Mouse (Mus musculus) lung, postnatal 0 days (tissue): ENCODE measurements around the gene Carmil1. TPM values are rescaled to one million over a fixed set of nuclear protein-coding genes. Genes with fewer than 3 reads are reported as not detected.

Source experiments
- ATAC-seq: fragments of 200-750 bp; cut with Nextera tagmentation; 2 replicates; pipeline ENCODE4 v1.8.0; 2017; ENCODE audit warnings: moderate library complexity
- DNase-seq: peaks from one replicate; pipeline ENCODE4 v3.0.0-alpha.2; 2016; ENCODE audit warnings: low spot score
- H3K27ac ChIP-seq: fragments of 300-500 bp; sonication (generic); 2 replicates; pipeline ENCODE4 v1.5.1; 2014; ENCODE audit warnings: antibody characterized with exemption, mild to moderate bottlenecking, low read length, mixed read lengths
- H3K27me3 ChIP-seq: fragments of 300-500 bp; sonication (generic); replicated peaks from 2 replicates; pipeline ENCODE4 v1.6.1; 2014; ENCODE audit warnings: low read length, mixed read lengths; ENCODE audit not compliant: insufficient read depth
- H3K36me3 ChIP-seq: fragments of 300-500 bp; sonication (generic); 2 replicates; pipeline ENCODE4 v1.6.1; 2014; ENCODE audit warnings: low read length, mixed read lengths; ENCODE audit not compliant: insufficient read depth
- H3K4me1 ChIP-seq: fragments of 300-500 bp; sonication (generic); 2 replicates; pipeline ENCODE4 v1.6.1; 2014; ENCODE audit warnings: antibody characterized with exemption, low read depth, low read length, mixed read lengths; ENCODE audit not compliant: insufficient read depth
- H3K4me2 ChIP-seq: fragments of 300-500 bp; sonication (generic); replicated peaks from 2 replicates; pipeline ENCODE4 v1.6.1; 2014; ENCODE audit warnings: low read depth, mild to moderate bottlenecking, low read length, moderate library complexity, mixed read lengths
- H3K4me3 ChIP-seq: fragments of 300-500 bp; sonication (generic); 2 replicates; pipeline ENCODE4 v1.5.1; 2014; ENCODE audit warnings: low read depth, low read length
- H3K9ac ChIP-seq: fragments of 300-500 bp; sonication (generic); replicated peaks from 2 replicates; pipeline ENCODE4 v1.6.1; 2014; ENCODE audit warnings: low read depth, mild to moderate bottlenecking
- H3K9me3 ChIP-seq: fragments of 300-500 bp; sonication (generic); 2 replicates; pipeline ENCODE4 v1.6.1; 2016; ENCODE audit warnings: low read length, mixed read lengths
- CTCF ChIP-seq: IDR thresholded peaks from 2 replicates; pipeline ENCODE4 v1.5.1; 2016; ENCODE audit warnings: antibody characterized with exemption, mild to moderate bottlenecking
- EP300 ChIP-seq: IDR thresholded peaks from 2 replicates; pipeline ENCODE4 v1.6.1; 2016; ENCODE audit warnings: antibody characterized with exemption, mild to moderate bottlenecking, control low read depth
- WGBS: fragments of 180-500 bp; shearing (Covaris S2); extraction: QIAGEN DNeasy Blood & Tissue Kit; methylation state at CpG from one replicate; pipeline ENCODE4 v1.1.7; 2014; 5-methylcytosine and 5-hydroxymethylcytosine counted together
- polyA plus RNA-seq: library from polyadenylated mRNA; unstranded; fragments of >200 nt; fragmentation: Nextera tagmentation; extraction: Ambion mirVana; gene quantifications from 2 replicates; pipeline ENCODE4 v1.2.1, GENCODE M21; 2015

The Carmil1 gene
- polyA plus RNA-seq, 1 experiment from 2014 or later = 47.5 TPM

DNA sequence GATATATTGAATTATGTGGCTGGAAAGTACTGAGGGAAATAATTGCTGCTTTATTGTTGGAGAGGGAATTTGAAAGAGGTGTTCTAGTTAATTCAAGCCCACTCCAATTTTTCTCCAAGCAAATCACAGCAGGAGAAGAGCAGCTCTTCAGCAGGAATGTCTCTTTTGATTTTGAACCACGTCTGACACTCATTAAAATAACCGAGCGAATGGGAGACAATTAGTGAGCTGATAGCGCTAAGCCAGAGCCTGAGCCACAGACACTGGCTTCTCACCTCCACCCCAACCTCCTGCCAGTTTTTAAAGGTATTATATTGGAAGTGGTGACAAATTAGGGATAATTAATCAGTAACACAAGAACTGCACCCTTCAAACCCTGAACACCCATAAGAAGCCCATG is 217.8 kb downstream of the Carmil1 start:
- Histone ChIP-seq H3K27ac (no peak overlapping the region), H3K4me2 (no peak overlapping the region), H3K36me3 (no peaks in the 10 kb centered on the region; the same call in 1 of the 2 replicates), H3K4me3 (no peak overlapping the region), H3K9me3 (no peaks in the 10 kb centered on the region), H3K4me1 (no peaks in the 10 kb centered on the region), H3K27me3 (no peaks in the 10 kb centered on the region), H3K9ac (no peak overlapping the region)
- ATAC-seq = no peak
- TF ChIP-seq CTCF (no peak), EP300 (no peak)
- DNase-seq = no peak
- WGBS = 81% methylated on average over 4 of the region's 4 CpGs

DNA sequence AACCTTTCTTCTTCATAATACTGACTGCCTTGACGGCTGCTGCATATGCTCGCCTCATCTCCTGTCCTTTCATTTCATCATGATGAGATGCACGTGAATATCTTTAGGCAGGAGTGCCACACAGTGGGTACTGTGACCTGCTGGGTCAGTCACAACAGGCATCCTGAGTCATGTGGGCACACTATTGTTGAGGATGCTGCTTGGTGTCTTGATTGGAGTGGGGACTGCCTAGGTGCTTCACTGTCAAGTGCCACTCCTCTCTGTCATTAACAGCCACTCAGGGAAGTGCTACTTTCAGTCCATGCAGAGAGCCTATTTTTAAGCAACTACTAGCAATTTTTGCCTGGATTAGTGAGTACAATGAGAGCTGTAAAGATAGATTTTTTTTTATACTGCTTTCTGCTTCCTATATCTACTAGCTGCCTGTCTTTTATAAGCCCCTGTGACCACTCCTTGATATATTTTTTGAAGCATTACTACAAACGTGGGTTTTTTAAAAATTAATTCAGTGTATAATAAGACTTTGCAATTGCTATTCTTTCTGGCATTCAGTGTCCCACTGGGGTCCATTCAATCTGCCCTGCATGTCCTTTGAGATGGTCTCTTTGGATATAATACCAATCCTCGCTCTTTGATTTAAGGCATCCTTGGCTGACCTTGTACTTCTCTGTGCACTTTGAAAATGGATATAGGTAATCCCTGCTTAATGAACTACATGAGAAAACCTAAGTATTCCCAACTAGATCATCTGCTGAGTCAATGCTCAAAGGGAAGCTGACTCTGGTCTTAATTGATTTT is 225.3 kb downstream of the Carmil1 start:
- no peak overlapping the region for H3K9ac ChIP-seq
- TF ChIP-seq CTCF = no peak
- no peak for TF ChIP-seq EP300
- no peaks in the 10 kb centered on the region for H3K27me3 ChIP-seq
- no peaks in the 10 kb centered on the region for H3K4me1 ChIP-seq
- no peaks in the 10 kb centered on the region for H3K36me3 ChIP-seq
- H3K9me3 ChIP-seq = no peaks in the 10 kb centered on the region
- H3K27ac ChIP-seq = no peak overlapping the region
- no peak overlapping the region for H3K4me3 ChIP-seq
- no peak overlapping the region for H3K4me2 ChIP-seq
- WGBS = 80% methylated on average over 5 of the region's 5 CpGs
- ATAC-seq (no peak), DNase-seq (no peak)

DNA sequence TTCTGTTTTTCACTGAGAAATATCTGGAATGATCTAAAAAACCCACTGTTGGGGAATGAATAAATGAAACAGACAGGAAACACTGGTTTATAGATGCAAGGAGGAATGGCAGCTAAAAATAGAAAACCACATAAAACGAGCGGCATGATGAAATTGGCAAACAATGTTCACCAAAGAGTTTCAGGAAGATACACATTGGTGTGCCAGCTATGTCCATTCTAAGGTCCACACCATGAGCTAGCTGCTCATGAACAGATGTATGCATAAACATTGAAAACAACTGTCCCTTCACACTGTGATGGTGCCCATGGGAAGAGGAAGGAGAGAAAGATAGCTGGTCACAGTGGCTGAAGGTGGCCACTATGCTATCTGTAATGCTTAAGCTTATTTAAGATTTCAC is 229.1 kb downstream of the Carmil1 start:
- H3K36me3 ChIP-seq = no peaks in the 10 kb centered on the region
- no peaks in the 10 kb centered on the region for H3K27me3 ChIP-seq

DNA sequence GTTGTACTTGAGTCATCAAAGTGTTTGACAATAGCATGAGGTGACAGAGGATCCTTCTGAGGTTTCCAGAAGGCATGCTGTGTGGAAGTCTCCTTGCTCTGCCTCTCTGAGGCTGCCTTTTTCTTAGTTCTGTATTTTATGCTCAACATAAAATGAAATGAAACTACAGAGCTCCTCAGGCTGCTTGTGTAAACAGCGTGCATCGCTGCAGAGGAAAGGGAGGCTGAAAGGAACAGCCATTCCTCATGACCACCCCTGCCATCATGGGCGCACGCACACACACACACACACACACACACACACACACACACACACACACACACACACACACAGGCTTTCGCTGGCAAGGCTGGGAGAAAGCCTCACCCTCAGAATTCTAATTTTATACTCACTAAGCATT is 230.3 kb downstream of the Carmil1 start:
- H3K4me3 ChIP-seq = no peak overlapping the region
- H3K9ac ChIP-seq = no peak overlapping the region
- ATAC-seq (no peak), DNase-seq (no peak)
- TF ChIP-seq EP300 (no peak), CTCF (no peak)
- no peaks in the 10 kb centered on the region for H3K27me3 ChIP-seq
- no peak overlapping the region for H3K4me2 ChIP-seq
- H3K9me3 ChIP-seq = no peaks in the 10 kb centered on the region
- no peaks in the 10 kb centered on the region for H3K36me3 ChIP-seq
- no peaks in the 10 kb centered on the region for H3K4me1 ChIP-seq
- no peak overlapping the region for H3K27ac ChIP-seq
- WGBS = 49% methylated on average over 5 of the region's 5 CpGs

More for the DNA sequence above, 229.1 kb downstream of the Carmil1 start:
- H3K4me3 ChIP-seq = no peak overlapping the region
- H3K9me3 ChIP-seq = no peaks in the 10 kb centered on the region
- no peaks in the 10 kb centered on the region for H3K4me1 ChIP-seq
- no peak for TF ChIP-seq CTCF
- no peak for TF ChIP-seq EP300
- no peak for DNase-seq
- no peak overlapping the region for H3K27ac ChIP-seq
- no peak overlapping the region for H3K9ac ChIP-seq
- H3K4me2 ChIP-seq = no peak overlapping the region
- WGBS = 34% methylated on average over 2 of the region's 2 CpGs
- no peak for ATAC-seq

DNA sequence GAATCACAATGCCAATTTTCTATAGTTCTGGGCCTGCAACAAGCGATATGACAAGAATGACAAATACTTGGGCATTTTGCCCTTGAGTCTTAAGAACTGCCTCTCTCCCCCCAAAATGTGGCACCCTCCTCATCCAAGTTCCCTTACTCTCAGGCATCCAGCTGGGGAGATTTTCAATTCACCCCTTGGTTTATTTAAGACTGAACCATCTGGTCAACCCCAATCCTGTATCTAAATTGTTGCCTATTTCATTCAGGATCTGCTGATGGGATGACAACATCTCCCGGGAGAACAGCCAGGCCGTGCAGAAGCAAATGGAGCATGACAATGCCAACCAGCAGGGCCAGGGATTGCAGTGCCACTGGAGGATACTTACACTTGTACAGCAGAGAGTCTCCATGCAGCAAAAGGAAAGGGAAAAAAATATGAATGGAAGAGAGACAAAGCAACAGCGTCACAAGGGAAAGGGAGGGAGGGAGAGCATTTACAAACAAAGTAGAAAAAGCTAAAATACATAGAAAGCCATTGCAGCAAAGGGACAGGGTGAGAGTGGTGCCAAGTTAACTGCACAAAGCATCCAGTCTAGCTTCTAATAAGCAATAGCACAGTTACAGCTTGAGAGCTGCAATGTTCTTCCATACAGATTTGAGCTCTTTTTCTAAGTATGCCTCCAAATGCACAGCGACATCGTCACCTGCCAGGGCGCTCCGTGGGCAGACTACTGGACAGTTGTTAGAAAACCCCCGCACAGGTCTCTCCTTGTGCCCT is 231.1 kb downstream of the Carmil1 start:
- no peak overlapping the region for H3K4me2 ChIP-seq
- H3K27me3 ChIP-seq = no peaks in the 10 kb centered on the region
- TF ChIP-seq CTCF = no peak
- no peak for TF ChIP-seq EP300
- ATAC-seq = no peak
- no peaks in the 10 kb centered on the region for H3K36me3 ChIP-seq
- no peak overlapping the region for H3K4me3 ChIP-seq
- no peak overlapping the region for H3K27ac ChIP-seq
- H3K4me1 ChIP-seq = no peaks in the 10 kb centered on the region
- H3K9ac ChIP-seq = no peak overlapping the region
- H3K9me3 ChIP-seq = no peaks in the 10 kb centered on the region
- WGBS = 66% methylated on average over 9 of the region's 9 CpGs
- no peak for DNase-seq

DNA sequence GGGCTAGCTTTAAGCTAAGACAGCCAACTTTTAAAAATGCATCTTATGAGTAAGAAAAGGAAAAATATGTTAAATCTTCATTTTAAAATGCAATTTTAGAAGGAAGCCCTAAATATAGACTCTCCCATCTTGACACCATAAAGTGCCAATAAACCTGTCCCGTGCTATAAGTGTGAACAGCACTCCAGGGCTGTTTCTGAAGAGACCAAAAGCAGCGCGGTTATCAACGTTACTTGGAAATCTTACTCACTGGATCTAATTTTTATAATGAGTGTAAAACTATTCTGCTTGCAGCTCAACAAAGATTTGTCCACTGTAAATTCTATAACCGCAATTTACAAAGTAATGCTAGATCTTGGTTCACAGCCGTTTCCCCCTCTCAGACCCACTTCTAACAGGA is 232.0 kb downstream of the Carmil1 start:
- Histone ChIP-seq H3K9me3 (no peaks in the 10 kb centered on the region), H3K36me3 (peaks cover 5% of the 10 kb centered on the region; the same call in 1 of the 2 replicates), H3K4me3 (no peak overlapping the region), H3K4me1 (no peaks in the 10 kb centered on the region), H3K9ac (no peak overlapping the region), H3K27me3 (no peaks in the 10 kb centered on the region), H3K27ac (no peak overlapping the region), H3K4me2 (no peak overlapping the region)
- 92% methylated on average over 6 of the region's 6 CpGs for WGBS
- ATAC-seq (no peak), DNase-seq (no peak)
- TF ChIP-seq CTCF (no peak), EP300 (no peak)
